12 mouse cellular contexts compared by ENCODE assay signal in the genomic region with DNA sequence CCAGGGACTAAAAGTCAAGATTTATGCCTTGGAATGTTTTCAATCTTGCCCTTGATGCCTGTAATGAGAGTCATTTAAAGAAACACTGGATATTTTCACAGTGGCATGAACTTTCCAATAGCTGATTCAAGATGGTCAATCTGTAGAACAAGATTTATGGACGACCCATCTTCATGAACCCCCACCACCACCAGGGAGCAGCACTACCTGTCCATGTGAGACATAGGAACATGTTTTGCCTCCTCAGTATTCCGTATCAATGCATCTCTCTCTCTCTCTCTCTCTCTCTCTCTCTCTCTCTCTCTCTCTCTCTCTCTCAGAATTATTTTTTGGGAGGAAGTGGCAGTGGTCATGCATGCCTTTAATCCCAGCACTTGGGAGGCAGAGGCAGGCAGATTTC. TPM values are rescaled to one million over a fixed set of nuclear protein-coding genes. Genes with fewer than 3 reads are reported as not detected.
A peak's percentile ranks its signal among the peaks of the same experiment; 100 is the strongest.
DNase-seq lines count a peak whose midpoint lies in the region; ATAC-seq and TF ChIP-seq lines count a peak whose summit lies in the region.
"Had no signal": no experiment of that assay in that cellular context is flagged by ENCODE, and none has a peak within 500 bp of the region (broad histone marks: within the 10 kb centered on the region; RNA-seq: fewer than 3 reads in every experiment).

No protein-coding gene starts in this region.

- no peak for DNase-seq in hindbrain, postnatal 0 days (ENCODE audit: low spot score)
- peak; percentile 45 for DNase-seq in testis, postnatal 10 days (ENCODE audit: low spot score)
- no peak for DNase-seq in testis, postnatal 14 days (ENCODE audit: low spot score)
- peak; percentile 7 for DNase-seq in brain, adult 2 months (ENCODE audit: low read depth, low spot score)
- DNase-seq in thymus, postnatal 25 days, result peak; percentile 18
- no peak for DNase-seq in layer of hippocampus, adult 9-10 months (ENCODE audit: low spot score)
- no peak for DNase-seq in right cerebral cortex, postnatal 36 days (ENCODE audit: low spot score in 2 of 2)
- DNase-seq: adrenal gland, postnatal 25 days; cerebellum, adult 2 months; heart, adult 18-20 months had no signal

- no peaks in the 10 kb centered on the region for H3K27me3 ChIP-seq in hindbrain, postnatal 0 days (ENCODE audit: insufficient read depth, low read length)
- H3K27me3 ChIP-seq in hindbrain, embryonic 12.5 days, result no peaks in the 10 kb centered on the region

- H3K27ac ChIP-seq in hindbrain, postnatal 0 days, result no peak overlapping the region
- no peak overlapping the region for H3K27ac ChIP-seq in hindbrain, embryonic 12.5 days
- H3K27ac ChIP-seq: hindbrain, embryonic 14.5 days had no signal

- TF ChIP-seq CTCF in hindbrain, postnatal 0 days (IDR thresholded peaks at IDR 0.05; ENCODE audit: low read depth), result 0 out of 2 replicates have a peak, but pooled peaks have one; percentile 4

- ATAC-seq in hindbrain, postnatal 0 days, result no peak
- ATAC-seq in hindbrain, embryonic 12.5 days (ENCODE audit: low FRiP score), result no peak

- H3K9me3 ChIP-seq in hindbrain, postnatal 0 days (ENCODE audit: low read length), result no peaks in the 10 kb centered on the region
- no peaks in the 10 kb centered on the region for H3K9me3 ChIP-seq in hindbrain, embryonic 12.5 days (replicated peaks)

- no peak overlapping the region for H3K9ac ChIP-seq in hindbrain, postnatal 0 days (replicated peaks; ENCODE audit: low read length)
- H3K9ac ChIP-seq in hindbrain, embryonic 12.5 days, result no peak overlapping the region
- H3K9ac ChIP-seq: hindbrain, embryonic 14.5 days had no signal

- H3K4me1 ChIP-seq in hindbrain, postnatal 0 days (ENCODE audit: insufficient read depth, low read length), result no peaks in the 10 kb centered on the region
- no peaks in the 10 kb centered on the region for H3K4me1 ChIP-seq in hindbrain, embryonic 12.5 days

- H3K4me2 ChIP-seq in hindbrain, postnatal 0 days (ENCODE audit: low read depth, low read length), result no peak overlapping the region
- no peak overlapping the region for H3K4me2 ChIP-seq in hindbrain, embryonic 12.5 days (replicated peaks)
- H3K4me2 ChIP-seq: hindbrain, embryonic 14.5 days had no signal

- no peak overlapping the region for H3K4me3 ChIP-seq in hindbrain, postnatal 0 days (ENCODE audit: low read length)
- H3K4me3 ChIP-seq in hindbrain, embryonic 12.5 days, result no peak overlapping the region

- 60% methylated on average over 2 of the region's 2 CpGs for WGBS in hindbrain, postnatal 0 days
- WGBS in hindbrain, embryonic 12.5 days, result 63% methylated on average over 2 of the region's 2 CpGs

- H3K36me3 ChIP-seq in hindbrain, postnatal 0 days (ENCODE audit: insufficient read depth, low read length), result no peaks in the 10 kb centered on the region
- no peaks in the 10 kb centered on the region for H3K36me3 ChIP-seq in hindbrain, embryonic 12.5 days

RNA-seq across cellular contexts. Expression of a gene that starts 2.9 kb away (rescaled TPM):
- 2.3 and 7.9 TPM in 2 replicates for total RNA-seq in hindbrain, postnatal 0 days (2014; rRNA removed)
- polyA plus RNA-seq in hindbrain, postnatal 0 days (2015; fragmentation: Nextera tagmentation; extraction: Ambion mirVana), result 3.5 and 3.7 TPM in 2 replicates
- polyA plus RNA-seq in hindbrain, embryonic 12.5 days (2016; fragmentation: Nextera tagmentation; extraction: Ambion mirVana), result 1.2 and 1.7 TPM in 2 replicates

RNA-seq across cellular contexts. Expression of a gene that starts 13.3 kb away (rescaled TPM):
- total RNA-seq in hindbrain, postnatal 0 days (2014; rRNA removed), result 9.2 and 11.2 TPM in 2 replicates
- polyA plus RNA-seq in hindbrain, postnatal 0 days (2015; fragmentation: Nextera tagmentation; extraction: Ambion mirVana), result 56.6 and 63.7 TPM in 2 replicates
- 79.3 and 82.7 TPM in 2 replicates for polyA plus RNA-seq in hindbrain, embryonic 12.5 days (2016; fragmentation: Nextera tagmentation; extraction: Ambion mirVana)

RNA-seq across cellular contexts. Expression of a gene that starts 48.5 kb away (rescaled TPM):
- 19.4 and 22.4 TPM in 2 replicates for total RNA-seq in hindbrain, postnatal 0 days (2014; rRNA removed)
- polyA plus RNA-seq in hindbrain, postnatal 0 days (2015; fragmentation: Nextera tagmentation; extraction: Ambion mirVana), result 23.2 TPM in 2 replicates
- 27.2 and 28.7 TPM in 2 replicates for polyA plus RNA-seq in hindbrain, embryonic 12.5 days (2016; fragmentation: Nextera tagmentation; extraction: Ambion mirVana)

Comparison
In these comparisons a context has a peak if more than half of its experiments do, and no peak if none do; other contexts are left out.
1. DNase-seq: peak in testis, postnatal 10 days (single experiment), brain, adult 2 months (single experiment) and thymus, postnatal 25 days (single experiment); none in hindbrain, postnatal 0 days (single experiment), testis, postnatal 14 days (single experiment), layer of hippocampus, adult 9-10 months (single experiment) and right cerebral cortex, postnatal 36 days (0 of 2).